Mouse (Mus musculus): ENCODE results near the gene Tenm3. TPM values are rescaled to one million over a fixed set of nuclear protein-coding genes. Genes with fewer than 3 reads are reported as not detected.

The Tenm3 gene
- polyA plus RNA-seq (2012; ENCODE audit: low replicate concordance): 0.02 TPM in 1 of 2 replicates, not detected in the other

DNA sequence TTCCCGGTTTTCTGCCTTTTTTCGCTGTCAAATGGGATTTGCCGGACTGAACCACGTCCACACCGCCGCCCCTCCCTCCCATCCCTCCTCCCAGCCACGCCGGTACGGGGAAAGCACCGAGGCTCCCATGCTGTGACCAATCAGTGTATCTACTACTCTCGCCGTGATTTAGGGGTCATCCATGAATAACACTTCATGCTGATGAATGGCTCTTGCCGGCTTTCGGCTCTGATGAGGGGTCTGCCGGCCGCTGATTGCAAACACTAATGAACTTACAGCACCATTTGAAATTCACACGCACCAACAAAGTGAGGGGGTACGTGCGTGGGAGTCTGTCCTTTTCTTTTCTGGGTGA lies at the start of gene Tenm3:
Tenm3 (minus strand) TSS at position 21 of the 355 bp plus-strand sequence.

All from leukemia stem cell, adult 10-12 weeks (primary cell).